In genomic region chr11:57696807-57697251, GRCm38 (mm10) we compare ENCODE assay signal across 8 mouse cellular contexts. TPM values are rescaled to one million over a fixed set of nuclear protein-coding genes. Genes with fewer than 3 reads are reported as not detected.
DNase-seq lines count a peak whose midpoint lies in the region; ATAC-seq and TF ChIP-seq lines count a peak whose summit lies in the region.

No protein-coding gene starts in this region.

- H3K9me3 ChIP-seq in heart, embryonic 16.5 days (replicated peaks; ENCODE audit: control insufficient read depth, low read length) = no peaks in the 10 kb centered on the region
- H3K9me3 ChIP-seq in limb, embryonic 10.5 days (replicated peaks) = no peaks in the 10 kb centered on the region

- no peak overlapping the region for H3K4me3 ChIP-seq in heart, embryonic 16.5 days (ENCODE audit: low read length)
- no peak overlapping the region for H3K4me3 ChIP-seq in limb, embryonic 10.5 days
- H3K4me3 ChIP-seq in small intestine, adult 2 months (ENCODE audit: low read depth, low read length) = no peak overlapping the region

- TF ChIP-seq CTCF in small intestine, adult 2 months (IDR thresholded peaks at IDR 0.05; ENCODE audit: extremely low read depth, insufficient read length, insufficient replicate concordance, low read depth, low read length) = no peak

- H3K27me3 ChIP-seq in heart, embryonic 16.5 days (ENCODE audit: control insufficient read depth, insufficient read depth, low read length) = no peaks in the 10 kb centered on the region
- H3K27me3 ChIP-seq in limb, embryonic 10.5 days (ENCODE audit: low read depth, poor library complexity, severe bottlenecking) = peaks cover 10% of the 10 kb centered on the region; the same call in 1 of the 2 replicates
- no peaks in the 10 kb centered on the region for H3K27me3 ChIP-seq in small intestine, adult 2 months (ENCODE audit: control insufficient read depth, insufficient read depth, low read length)

- no peaks in the 10 kb centered on the region for H3K36me3 ChIP-seq in heart, embryonic 16.5 days (ENCODE audit: control insufficient read depth, insufficient read depth)
- H3K36me3 ChIP-seq in limb, embryonic 10.5 days = peaks cover 12% of the 10 kb centered on the region; the same call in 1 of the 2 replicates
- H3K36me3 ChIP-seq in small intestine, adult 2 months (ENCODE audit: control insufficient read depth, insufficient read depth, low read length) = peaks cover 2% of the 10 kb centered on the region

- peaks cover 12% of the 10 kb centered on the region for H3K4me1 ChIP-seq in heart, embryonic 16.5 days (ENCODE audit: control insufficient read depth, insufficient read depth, low read length)
- peaks cover 52% of the 10 kb centered on the region for H3K4me1 ChIP-seq in limb, embryonic 10.5 days
- H3K4me1 ChIP-seq in small intestine, adult 2 months (ENCODE audit: control insufficient read depth, insufficient read depth, insufficient read length, low read length) = peaks cover 56% of the 10 kb centered on the region

- ATAC-seq in heart, embryonic 16.5 days (replicated peaks; ENCODE audit: extremely low read depth, insufficient read depth, low FRiP score) = peak; percentile 80

- no peak for TF ChIP-seq POLR2A in small intestine, adult 2 months (IDR thresholded peaks at IDR 0.05; ENCODE audit: low read depth, low read length)

- peak; percentile 36 for DNase-seq in ovary, postnatal 14 days (ENCODE audit: low spot score)
- no peak for DNase-seq in ovary, postnatal 36 days (ENCODE audit: low spot score)
- no peak for DNase-seq in limb, embryonic 10.5 days (ENCODE audit: low spot score)
- DNase-seq in frontal cortex, postnatal 10 days (ENCODE audit: low spot score in 2 of 2) = no peak
- DNase-seq in left cerebral cortex, adult 8-10 months (ENCODE audit: low spot score in 2 of 2) = no peak
- DNase-seq in layer of hippocampus, postnatal 25 days (ENCODE audit: extremely low spot score in 1 of 2, low spot score in 1 of 2) = no peak

- 62% methylated on average over 5 of the region's 5 CpGs for WGBS in heart, embryonic 16.5 days
- WGBS in limb, embryonic 10.5 days = 58% methylated on average over 5 of the region's 5 CpGs
- WGBS in small intestine, adult 2 months = 58% methylated on average over 5 of the region's 5 CpGs

- peak overlapping the region; percentile 8; the same call in 1 of the 2 replicates for H3K27ac ChIP-seq in heart, embryonic 16.5 days (ENCODE audit: low read length)
- peak overlapping the region; percentile 33 for H3K27ac ChIP-seq in limb, embryonic 10.5 days
- H3K27ac ChIP-seq in small intestine, adult 2 months (ENCODE audit: insufficient read depth, low read depth, low read length) = peak overlapping the region; percentile 18; the same call in 1 of the 2 replicates

- H3K9ac ChIP-seq in heart, embryonic 16.5 days (ENCODE audit: low read length) = no peak overlapping the region

- no peak overlapping the region for H3K4me2 ChIP-seq in heart, embryonic 16.5 days (ENCODE audit: low read depth, low read length)

RNA-seq across cellular contexts. Expression of gene Galnt10, which starts 51.6 kb away (rescaled TPM):
- polyA plus RNA-seq in heart, embryonic 16.5 days (2015; fragmentation: Nextera tagmentation; extraction: Ambion mirVana) = 9.3 and 9.7 TPM in 2 replicates
- 20.3 and 22.3 TPM in 2 replicates for polyA plus RNA-seq in limb, embryonic 10.5 days (2016; fragmentation: Nextera tagmentation; extraction: Ambion mirVana)
- 21.6 and 37.0 TPM in 2 replicates for polyA plus RNA-seq in small intestine, adult 2 months (2012; rRNA removed)
- total RNA-seq in left cerebral cortex, adult 8-10 months (2022) = 1 to 10 TPM; 7.2 to 9.4 (median 8.6) TPM
- 1 to 10 TPM; 7.1 TPM for total RNA-seq in layer of hippocampus, postnatal 25 days (2021)
